Mouse (Mus musculus) CD4-positive helper T cell, adult 2 months (primary cell): ENCODE data around the gene Crtc3.
A peak's percentile ranks its signal among the peaks of the same experiment; 100 is the strongest.

Experiments
- DNase-seq: peaks from one replicate; pipeline ENCODE4 v3.0.0-alpha.2; 2012; ENCODE audit warnings: low read depth, missing footprints, low spot score

The Crtc3 gene

GRCm38 (mm10) chr7:80685639-80686038 is 3.0 kb downstream of the Crtc3 start:
- no peak for DNase-seq

DNA sequence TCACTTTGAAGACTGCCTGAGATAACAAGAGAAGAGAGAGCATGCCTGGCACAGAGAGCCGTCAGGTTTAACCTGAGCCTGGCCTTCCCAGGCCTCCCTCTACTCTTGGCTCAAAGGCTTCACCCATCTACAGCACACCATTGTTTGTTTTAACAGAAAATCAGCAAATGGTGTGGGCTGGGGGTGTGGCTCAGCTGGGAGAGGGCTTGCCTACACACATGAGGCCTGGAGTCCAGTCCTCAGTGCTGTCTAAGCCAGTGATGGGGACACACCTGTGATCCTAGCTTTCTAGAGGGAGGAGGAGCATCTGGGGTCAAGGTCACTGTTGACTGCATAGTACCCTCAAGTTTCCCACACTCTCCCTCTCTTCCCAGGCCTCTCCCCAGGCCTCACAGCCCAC is 6.0 kb downstream of the Crtc3 start:
- DNase-seq = no peak

DNA sequence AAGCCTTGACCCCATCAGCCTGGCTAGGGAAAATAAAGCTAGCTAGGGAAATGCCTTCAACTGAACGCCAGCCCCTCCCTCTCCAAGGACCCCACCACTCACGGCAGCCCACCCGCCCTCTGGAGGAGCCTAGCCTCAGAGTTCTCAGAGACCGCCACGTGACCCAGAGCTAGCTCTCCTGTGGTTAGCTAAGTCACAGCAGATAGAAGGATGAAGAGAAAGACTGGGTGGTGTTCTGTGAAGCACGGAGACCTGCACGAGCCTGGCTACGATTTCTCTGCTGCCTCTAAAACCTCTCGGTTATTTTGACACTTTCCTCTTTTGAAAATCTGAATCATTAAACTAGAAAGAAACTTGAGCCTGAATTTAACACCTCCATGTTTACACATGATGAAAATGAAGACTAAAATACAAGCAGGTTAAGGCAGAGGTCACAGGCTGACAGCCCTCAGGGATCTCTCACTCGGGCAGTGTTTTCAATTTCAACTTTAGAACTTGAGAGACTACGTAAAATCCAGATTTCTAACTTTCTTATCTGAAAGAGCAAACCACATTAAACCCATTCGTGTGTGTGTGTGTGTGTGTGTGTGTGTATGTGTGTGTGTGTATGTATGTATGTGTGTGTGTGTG is 8.3 kb downstream of the Crtc3 start:
- DNase-seq = peak; percentile 76

GRCm38 (mm10) chr7:80672323-80672722 is 16.4 kb downstream of the Crtc3 start:
- peak; percentile 60 for DNase-seq

GRCm38 (mm10) chr7:80670889-80671288 is 17.8 kb downstream of the Crtc3 start:
- no peak for DNase-seq

DNA sequence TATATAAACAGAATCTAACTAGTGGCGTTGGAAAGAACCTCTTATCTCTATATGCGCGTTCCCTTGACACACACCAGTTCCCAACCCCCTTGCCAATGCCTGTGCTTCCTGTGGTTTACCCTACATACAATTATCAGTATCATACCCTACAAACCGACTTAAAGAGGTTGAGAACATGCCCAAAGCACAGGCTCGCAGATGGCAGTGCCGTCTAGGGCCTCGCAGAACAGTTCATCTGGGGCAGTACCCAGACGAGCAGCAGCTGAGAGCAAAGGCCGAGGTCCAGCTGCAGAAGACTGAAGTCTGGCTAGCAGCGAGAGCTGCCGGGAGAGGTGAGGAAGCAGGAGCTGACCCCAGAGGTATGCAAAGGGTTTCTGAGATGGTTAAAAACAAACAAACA is 21.5 kb downstream of the Crtc3 start:
- peak; percentile 57 for DNase-seq

GRCm38 (mm10) chr7:80666198-80666915 is 22.3 kb downstream of the Crtc3 start:
- no peak for DNase-seq

- DNase-seq = no peak
Measured at GRCm38 (mm10) chr7:80661082-80661481, 27.6 kb downstream of the Crtc3 start.

GRCm38 (mm10) chr7:80660619-80661018 is 28.1 kb downstream of the Crtc3 start:
- no peak for DNase-seq

DNA sequence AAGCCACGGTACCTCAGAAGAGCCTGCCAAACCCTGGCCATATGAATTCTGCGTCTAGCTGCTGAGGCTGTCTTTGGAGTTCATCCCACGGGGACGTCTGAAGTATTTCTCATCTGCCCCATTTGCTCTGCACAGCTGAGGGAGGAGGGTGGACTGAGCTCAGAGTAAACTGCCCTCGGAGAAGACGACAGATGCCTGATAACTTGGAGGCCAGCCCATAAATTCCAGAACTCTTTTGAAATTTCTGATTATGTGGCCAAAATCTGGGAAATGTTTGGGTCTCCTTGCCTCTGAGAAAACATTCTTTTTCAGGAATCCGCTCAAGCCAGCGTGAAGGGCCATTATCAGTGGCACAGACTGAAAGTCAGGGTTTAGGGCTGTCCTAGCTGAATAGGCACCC is 30.8 kb downstream of the Crtc3 start:
- no peak for DNase-seq

- no peak for DNase-seq
Measured at GRCm38 (mm10) chr7:80655350-80656013, 33.2 kb downstream of the Crtc3 start.

DNA sequence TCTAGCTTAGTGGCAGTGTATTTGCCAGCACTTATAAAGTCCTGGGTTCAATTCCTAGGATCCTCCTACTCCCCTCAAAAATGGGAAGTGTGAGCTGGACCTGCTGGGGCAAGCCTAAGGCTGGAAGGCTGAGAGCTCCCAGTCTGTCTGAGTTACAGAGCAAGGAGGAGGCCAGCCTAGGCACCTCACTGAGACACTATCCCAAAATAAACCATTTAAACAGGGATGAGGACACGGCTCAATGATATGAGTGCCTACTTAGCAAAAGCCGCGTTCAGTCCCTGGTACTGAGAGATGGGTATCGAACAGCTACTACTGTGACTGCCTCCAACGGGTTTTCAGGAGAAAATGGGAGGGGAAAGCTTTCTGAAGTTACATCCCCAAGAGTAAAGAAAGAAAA is 33.8 kb downstream of the Crtc3 start:
- no peak for DNase-seq

GRCm38 (mm10) chr7:80654393-80654792 is 34.3 kb downstream of the Crtc3 start:
- no peak for DNase-seq

DNA sequence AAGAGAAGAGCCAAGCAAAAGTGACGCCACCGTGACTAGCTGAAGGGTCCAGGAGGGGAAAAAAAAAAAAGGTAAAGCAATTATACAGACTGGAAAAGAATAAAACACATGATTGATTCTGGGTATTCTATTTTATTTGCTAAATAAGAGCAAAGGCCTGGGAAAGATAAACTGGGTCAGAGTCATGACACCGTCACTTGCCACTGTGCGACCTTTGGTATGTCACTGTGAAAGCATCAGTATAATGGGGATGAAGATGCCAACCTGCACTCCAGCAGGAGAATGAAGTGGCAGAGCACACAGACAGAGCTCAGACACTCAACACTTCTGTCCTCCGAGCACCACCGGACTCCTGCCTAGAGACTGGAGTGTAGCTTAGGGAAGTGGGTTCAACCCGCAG is 34.7 kb downstream of the Crtc3 start:
- DNase-seq = no peak

DNA sequence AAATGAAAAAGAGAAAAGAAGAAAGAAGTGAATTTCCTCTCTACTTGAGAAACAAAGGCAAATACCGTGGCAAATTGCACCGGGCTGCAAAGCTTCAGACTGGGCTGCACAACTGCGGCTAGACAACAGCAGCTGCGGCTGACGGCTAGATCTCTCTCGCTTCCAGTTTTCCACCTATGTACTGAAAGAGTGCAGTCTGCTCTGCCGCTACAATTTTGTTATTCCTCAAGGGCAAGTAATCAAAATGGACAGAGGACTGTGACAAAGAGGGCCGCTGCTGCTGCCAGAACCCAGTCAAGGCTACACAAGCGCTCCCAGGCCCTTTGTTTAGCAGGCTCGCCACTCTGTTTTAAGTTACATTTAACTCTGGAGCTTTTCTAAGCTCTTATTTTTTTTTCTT is 35.6 kb downstream of the Crtc3 start:
- no peak for DNase-seq

DNA sequence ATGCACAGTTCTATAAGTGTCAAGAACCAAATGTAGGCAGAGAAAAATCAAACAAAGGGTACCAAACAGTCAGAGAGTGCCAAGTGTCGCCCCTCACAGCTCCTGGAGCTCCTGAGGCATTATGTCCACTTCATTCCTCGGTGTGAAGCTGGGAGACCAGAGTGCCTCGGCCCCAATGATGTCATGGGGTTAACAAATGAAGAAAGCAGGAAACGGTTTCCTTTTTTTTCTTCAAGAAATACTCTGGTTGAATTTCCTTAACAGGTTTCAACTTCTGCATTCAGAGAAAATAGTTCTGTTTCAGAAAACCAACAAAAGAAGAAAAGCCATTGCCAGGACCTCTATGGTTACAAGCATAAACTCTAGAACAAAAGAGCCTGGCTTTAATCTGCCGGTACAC is 36.4 kb downstream of the Crtc3 start:
- DNase-seq = no peak

GRCm38 (mm10) chr7:80647437-80647871 is 41.2 kb downstream of the Crtc3 start:
- DNase-seq = peak; percentile 77

DNA sequence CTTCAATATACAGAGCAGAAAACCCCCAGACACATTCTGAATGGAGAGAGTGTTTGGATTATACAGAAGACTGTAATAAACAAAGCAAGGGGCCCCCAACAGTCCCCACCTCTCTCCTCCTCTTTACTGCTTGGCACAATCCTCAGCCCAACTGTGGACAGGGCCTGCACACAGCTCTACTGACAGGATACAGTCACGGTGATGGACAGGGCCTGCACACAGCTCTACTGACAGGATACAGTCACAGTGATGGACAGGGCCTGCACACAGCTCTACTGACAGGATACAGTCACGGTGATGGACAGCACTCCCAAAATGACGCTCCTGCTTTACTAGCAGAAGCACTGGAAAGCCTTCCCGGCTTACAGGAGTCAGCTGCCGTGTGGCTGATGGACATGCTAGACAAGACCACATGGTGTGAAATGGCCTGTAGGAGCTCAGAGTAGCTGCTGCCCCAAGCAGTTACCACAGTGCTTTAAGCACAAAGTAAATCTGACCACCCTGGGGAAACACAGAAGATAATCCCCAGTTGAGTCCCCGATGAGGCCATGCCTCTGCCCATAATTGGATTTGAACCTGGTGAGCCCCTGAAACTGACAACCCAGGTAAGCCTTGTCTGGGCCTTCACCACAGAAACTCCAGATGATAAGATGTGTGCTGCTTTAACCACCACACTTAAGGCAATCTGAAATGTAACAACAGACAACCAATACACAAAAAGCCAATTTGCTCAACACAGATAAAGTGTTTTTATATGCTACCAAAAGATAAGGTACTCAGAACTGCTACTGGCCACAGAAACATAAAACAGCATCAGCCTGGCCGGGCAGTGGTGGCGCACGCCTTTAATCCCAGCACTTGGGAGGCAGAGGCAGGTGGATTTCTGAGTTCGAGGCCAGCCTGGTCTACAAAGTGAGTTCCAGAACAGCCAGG is 42.3 kb downstream of the Crtc3 start:
- DNase-seq = no peak

DNA sequence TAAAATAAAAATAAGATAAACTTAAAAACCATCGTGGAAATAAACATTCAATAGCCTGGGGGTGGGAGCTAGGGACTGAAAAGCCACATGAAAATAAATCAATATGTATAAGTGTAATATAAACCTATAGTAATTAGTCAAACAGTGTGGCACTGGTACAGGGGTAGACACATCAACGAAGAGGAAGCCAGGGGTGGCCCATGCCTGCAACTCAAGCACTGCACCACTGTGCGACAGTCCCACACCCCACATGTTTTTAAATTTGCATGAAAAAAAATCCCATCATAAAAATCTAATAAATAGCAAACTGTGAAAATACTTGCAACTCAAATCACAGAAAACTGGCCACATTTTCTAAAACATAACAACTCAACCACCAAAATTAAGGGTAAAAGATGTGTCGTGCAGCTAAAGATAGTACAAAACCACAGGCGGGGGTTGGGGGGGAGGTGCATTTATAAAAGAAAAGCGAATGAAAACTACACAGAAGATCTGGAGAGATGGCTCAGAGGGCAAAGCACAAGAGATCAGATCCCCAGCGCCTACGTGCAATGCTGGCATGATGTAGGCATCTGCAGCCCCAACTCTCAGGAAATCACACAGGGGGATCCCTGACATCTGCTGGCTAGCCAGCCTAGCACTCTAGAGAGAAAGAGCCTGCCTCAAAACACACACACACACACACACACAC is 45.6 kb downstream of the Crtc3 start:
- peak; percentile 74 for DNase-seq

GRCm38 (mm10) chr7:80642552-80642951 is 46.1 kb downstream of the Crtc3 start:
- DNase-seq = no peak

- DNase-seq = no peak
Measured at GRCm38 (mm10) chr7:80641899-80642298, 46.8 kb downstream of the Crtc3 start.
